Mouse (Mus musculus): ENCODE data around the gene Isoc2a.
"Not testable (repeated sequence)": the region's sequence is repeated elsewhere in the genome, so short reads cannot be mapped to it uniquely, and the experiment has no call there.

The Isoc2a gene

GRCm38 (mm10) chr7:4865579-4866493, 11.1 kb upstream of the Isoc2a start:
- peak; percentile 98 for DNase-seq

DNA sequence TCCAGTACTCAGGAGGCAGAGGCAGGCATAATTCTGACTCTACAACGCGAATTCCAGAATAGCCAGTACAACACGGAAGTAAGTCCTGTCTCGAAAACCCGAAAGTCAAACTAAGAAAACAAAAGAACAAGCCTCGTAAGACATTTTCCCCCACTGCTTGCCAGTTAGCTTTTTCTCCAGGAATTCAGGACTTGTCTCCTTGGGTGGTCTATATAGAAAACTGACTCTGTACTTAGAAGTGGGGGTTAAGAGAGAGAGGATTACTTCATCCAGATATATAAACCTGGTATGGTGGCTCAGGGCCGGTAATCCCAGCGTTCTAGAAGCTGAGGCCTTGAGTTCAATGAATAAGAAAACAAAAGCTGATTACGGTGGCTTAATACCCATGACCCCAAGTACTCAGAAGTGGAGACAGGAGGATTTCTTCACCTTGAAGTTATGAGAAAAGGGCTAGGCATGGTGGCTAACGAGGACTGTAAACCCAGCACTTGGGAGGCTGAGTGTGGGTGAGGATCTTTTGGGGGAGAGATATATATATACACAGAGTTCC, 10.2 kb upstream of the Isoc2a start:
- DNase-seq = no peak

- DNase-seq = no peak
These were observed 6.8 kb upstream of the Isoc2a start, which contains the start of gene Isoc2b for GRCm38 (mm10) chr7:4870133-4870532. Gene Isoc2b, minus strand, starts transcription at chr7:4870258.

- DNase-seq = no peak
These were observed 273 bp downstream of the Isoc2a start for GRCm38 (mm10) chr7:4877226-4877625.

- DNase-seq = no peak
These were observed 1.2 kb downstream of the Isoc2a start for GRCm38 (mm10) chr7:4878186-4878585.

DNA sequence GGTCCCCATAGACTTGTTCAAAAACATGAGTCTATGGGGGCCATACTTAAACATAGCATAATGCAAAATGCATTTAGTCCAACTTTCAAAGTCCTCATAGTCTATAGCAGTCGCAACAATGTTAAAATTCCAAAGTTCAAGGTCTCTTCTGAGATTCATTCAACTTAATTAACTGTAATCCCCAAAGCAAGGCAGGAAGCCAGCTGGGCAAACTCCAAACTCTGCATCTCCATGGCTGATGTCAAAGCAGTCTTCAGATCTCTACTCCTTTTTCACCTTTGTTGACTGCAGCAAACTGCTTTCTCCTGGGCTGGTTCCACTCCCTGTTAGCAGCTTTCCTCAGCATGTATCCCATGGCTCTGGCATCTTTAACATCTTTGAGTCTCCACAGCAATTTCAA, 2.1 kb downstream of the Isoc2a start:
- not testable (repeated sequence) for DNase-seq

DNA sequence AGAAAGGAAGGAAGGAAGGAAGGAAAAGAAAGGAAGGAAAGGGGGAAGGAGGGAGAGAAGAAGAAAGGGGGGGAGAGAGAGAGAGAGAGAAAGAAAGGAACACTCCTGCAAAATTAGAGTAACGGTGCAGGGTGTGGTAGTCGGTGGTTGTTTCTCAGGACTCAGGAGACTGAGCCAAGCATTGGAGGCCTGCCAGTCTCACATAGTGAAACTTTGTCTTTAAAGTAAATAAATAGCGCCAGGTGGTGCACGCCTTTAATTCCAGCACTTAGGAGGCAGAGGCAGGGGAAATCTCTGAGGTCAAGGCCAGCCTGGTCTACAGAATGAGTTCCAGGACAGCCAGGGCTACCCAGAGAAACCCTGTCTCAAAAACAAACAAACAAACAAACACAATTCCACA, 9.7 kb downstream of the Isoc2a start:
- DNase-seq = no peak

DNA sequence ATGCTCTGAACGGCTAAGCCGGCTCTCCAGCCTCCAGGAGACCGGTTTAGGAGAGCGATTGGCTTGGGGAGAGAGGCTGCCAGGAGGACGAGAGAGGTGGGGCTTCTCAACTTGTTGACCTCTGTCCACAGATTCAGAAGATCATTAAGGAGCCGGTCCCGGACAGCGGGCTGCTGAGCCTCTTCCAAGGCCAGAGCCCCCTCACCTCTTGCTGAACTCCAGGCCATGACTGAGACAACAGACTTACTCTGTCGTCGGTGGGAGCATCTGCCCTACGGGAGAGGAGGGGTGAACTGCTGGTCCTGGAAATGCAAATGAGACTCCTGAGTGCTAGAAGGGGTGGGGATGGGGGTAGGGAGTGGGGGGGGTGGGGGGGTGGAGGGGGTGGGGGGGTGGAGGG, 18.2 kb downstream of the Isoc2a start:
- DNase-seq = no peak

- peak; percentile 58 for DNase-seq
These were observed 22.1 kb downstream of the Isoc2a start for GRCm38 (mm10) chr7:4898851-4899648.

DNA sequence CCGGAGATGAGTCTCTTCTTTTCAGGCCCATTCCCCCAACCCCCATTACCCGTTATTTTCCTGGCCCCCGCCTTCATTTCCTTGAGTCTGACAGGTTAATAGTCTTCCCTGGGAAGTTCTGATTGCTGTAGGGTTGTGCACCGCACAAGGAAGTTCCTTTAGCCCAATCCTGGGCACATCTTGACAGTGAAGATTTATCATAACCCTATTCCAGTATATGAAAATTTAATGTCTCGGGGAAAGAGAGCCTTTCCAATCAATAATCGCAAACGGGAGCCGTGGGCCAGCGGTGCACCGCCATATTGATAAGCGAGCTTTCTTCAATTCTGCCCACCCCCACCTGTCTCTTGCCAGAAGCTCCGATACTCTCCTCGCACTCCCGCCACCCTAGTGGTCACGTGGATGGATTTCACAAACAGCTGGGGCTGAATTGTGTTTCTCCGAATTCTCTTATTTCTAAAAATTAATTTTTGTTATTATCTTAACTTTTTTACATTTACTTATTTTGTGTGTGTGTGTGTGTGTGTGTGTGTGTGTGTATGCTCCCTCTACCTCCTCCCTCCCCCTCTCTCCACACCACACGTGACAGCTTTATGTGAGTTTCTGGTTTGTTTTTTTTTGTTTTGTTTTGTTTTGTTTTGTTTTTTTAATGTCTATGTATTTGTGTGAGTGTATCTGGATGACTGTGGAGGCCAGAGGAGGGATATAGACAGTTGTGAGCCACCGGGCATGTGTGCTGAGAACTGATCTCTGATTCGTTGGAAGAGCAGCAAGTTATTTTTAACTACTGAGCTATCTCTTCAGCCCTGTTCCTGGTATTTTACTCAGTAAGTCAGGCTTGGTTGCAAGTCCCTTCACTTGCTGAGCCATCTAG, 22.9 kb downstream of the Isoc2a start:
- no peak for DNase-seq

- DNase-seq = no peak
These were observed 23.5 kb downstream of the Isoc2a start for GRCm38 (mm10) chr7:4900523-4900851.

DNA sequence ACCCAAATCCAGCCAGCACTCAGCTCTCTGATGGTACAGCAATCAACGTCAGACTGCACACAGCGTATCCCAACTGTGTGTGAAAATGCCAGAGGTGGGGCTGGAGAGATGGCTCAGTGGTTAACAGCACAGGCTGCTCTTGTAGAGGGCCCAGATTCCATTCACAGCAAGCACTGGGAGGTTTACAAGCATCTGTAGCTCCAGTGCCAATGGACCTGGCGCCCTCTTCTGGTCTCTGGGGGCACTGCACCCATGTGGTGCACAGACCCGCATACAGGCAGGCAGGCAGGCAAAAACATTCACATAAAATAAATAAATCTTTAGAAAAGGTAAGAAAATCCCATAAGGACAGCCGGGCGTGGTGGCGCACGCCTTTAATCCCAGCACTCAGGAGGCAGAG, 24.2 kb downstream of the Isoc2a start:
- DNase-seq = no peak

DNA sequence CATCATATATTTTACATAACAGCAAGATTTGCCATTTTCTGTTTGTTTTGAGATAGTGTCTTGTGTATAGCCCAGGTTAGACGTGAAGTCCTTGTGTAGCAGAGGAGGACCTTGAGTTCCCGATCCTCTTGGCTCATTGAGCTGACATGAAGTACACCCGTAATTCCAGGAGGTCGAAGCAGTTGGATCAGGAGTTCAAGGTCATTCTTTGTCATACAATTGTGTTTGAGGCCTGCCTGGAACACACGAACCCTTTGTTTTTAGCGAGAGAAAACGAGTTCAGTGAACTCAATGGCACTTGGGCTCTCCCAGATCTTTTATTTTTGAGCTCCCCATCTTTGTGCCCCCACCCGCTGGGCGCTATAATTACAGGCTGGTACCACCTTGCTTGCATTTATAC, 25.5 kb downstream of the Isoc2a start:
- no peak for DNase-seq

DNA sequence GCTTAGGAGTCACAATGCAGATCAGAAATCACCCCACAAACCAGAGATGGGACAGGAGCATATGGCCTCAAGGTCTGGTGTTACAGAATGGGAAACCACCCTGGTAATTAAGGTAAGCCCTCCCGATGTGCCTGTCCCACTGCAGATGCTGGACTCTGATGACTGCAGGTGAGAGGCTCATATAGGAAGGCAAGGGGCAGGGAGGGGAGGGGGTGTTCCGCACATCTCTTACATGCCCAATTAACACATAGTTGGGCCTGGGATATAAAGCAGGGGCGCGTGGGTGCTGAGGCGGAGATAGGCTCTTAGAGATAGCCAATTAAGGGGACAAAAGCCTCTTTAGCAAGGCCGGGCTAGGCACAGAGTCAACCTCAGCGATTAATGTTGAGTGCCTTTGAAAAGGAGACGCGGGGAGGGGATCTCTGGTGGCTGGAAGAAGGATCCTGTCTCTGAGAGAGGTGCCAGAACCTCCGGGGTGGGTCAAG, 29.6 kb downstream of the Isoc2a start, which contains the start of gene Gm36210:
Gene Gm36210, minus strand, starts transcription at position 51 of the 485 bp plus-strand sequence.
- no peak for DNase-seq

GRCm38 (mm10) chr7:4911561-4911960, 34.6 kb downstream of the Isoc2a start:
- DNase-seq = peak; percentile 40

GRCm38 (mm10) chr7:4912248-4912647, 35.3 kb downstream of the Isoc2a start:
- no peak for DNase-seq

DNA sequence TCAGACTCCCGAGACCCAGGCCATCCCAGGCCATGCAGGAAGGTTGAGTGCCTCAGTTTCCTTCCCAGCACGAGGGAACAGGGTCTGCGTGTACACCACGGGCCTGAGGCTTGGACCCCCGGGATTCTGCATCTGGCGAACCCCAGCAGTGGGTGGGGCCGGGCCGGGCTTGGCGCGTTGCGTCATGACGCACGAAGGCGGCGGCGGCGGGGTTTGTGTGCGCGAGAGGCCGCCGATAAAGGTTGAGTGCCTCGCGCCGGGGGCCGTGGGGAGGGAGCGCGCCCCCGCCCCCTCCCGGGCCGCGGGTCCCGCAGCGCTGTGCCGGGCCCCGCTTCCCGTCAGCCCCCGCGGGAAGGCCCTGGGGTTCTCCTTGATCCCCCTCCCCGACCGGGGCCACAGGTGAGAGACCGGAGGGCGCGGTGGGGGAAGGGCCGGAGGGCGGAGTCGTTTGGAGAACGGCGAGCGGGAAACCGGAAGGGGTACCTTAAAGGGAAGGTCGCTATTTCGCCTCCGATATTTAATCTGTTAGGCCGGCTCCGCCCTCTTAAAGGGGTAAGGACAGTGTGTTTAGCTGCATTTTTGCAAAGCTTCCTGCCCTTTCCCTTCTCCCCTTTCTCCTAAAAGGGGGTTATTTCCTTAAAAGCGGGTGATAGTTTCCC, 38.2 kb downstream of the Isoc2a start, which contains the start of gene Zfp628:
Gene Zfp628, plus strand, starts transcription at position 211 of the 659 bp plus-strand sequence.
- peak; percentile 95 for DNase-seq

DNA sequence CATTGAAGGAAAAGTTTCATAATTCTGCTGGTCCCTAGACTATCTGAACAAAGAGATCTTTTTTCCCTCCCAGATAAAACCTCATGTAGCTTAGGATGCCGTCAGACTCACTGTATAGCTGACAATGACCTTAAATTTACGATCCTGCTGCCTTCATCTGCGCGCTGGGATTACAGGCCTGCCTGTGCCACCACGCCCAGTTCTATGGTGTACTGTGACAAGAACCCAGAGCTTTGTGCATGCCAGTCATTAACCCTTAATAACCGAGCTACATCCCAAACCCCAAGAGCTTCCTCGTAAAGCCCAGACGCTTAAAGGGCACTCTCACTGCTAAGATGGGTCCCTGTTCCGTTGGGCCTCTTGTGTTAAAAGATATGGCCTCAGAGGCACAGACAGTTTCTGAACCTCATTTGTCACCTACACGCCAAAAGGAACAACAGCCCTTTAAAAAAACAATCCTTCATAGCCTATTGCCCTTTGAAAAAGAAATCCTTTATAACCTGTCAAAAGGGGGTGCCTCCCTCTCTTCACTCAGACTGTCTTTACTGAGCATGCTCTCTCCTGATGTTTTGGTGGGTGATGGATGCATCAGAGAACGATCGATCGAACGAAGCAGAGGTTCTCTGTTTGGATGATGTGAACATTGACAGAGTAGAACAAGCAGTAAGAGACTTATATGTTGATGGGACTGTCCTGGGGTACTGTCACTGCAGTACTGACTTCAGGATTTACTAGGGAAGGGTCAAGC, 38.9 kb downstream of the Isoc2a start:
- peak; percentile 69 for DNase-seq

- peak; percentile 52 for DNase-seq
These were observed 40.5 kb downstream of the Isoc2a start for GRCm38 (mm10) chr7:4917494-4917893.

- peak; percentile 47 for DNase-seq
These were observed 41.7 kb downstream of the Isoc2a start for GRCm38 (mm10) chr7:4918681-4919080.

- DNase-seq = peak; percentile 39
These were observed 42.1 kb downstream of the Isoc2a start for GRCm38 (mm10) chr7:4919096-4919495.

Data from cerebellum, adult 9-11 months (tissue).